Mouse (Mus musculus) liver, embryonic 14.5 days (tissue): ENCODE data around the gene Limk2. TPM values are rescaled to one million over a fixed set of nuclear protein-coding genes. Genes with fewer than 3 reads are reported as not detected.

Source experiments
- ATAC-seq: fragments of 200-750 bp; cut with Nextera tagmentation; 2 replicates; pipeline ENCODE4 v1.8.0; 2017; ENCODE audit warnings: moderate number of reproducible peaks, mild to moderate bottlenecking, moderate library complexity; ENCODE audit not compliant: insufficient read depth
- DNase-seq, 3 experiments: peaks; one replicate each; pipeline ENCODE4 v3.0.0-alpha.2; 2012 to 2013; ENCODE audit warnings: low read depth in 3 of 3, low spot score in 3 of 3
- H3K27ac ChIP-seq: fragments of 300-500 bp; sonication (generic); 2 replicates; pipeline ENCODE4 v1.5.1; 2014; ENCODE audit warnings: moderate library complexity, mild to moderate bottlenecking, control low read depth, inconsistent platforms
- H3K27me3 ChIP-seq: fragments of 300-500 bp; sonication (generic); 2 replicates; pipeline ENCODE4 v1.6.1; 2014; ENCODE audit warnings: mild to moderate bottlenecking, low read length, moderate library complexity; ENCODE audit not compliant: control insufficient read depth, insufficient read depth
- H3K36me3 ChIP-seq: fragments of 300-500 bp; sonication (generic); replicated peaks from 2 replicates; pipeline ENCODE4 v1.6.1; 2014; ENCODE audit warnings: low read depth; ENCODE audit not compliant: control insufficient read depth, insufficient read depth
- H3K4me1 ChIP-seq, 2 experiments: fragments of 200-500 bp in 1 of 2; fragments of 300-500 bp in 1 of 2; sonication (generic) in 1 of 2; replicated peaks; 2 replicates each; pipeline ENCODE4 v1.6.1; 2012 to 2014; ENCODE audit warnings: antibody characterized with exemption in 1 of 2, inconsistent platforms in 1 of 2, low read length in 1 of 2; ENCODE audit not compliant: control insufficient read depth in 2 of 2, insufficient read depth in 2 of 2
- H3K4me2 ChIP-seq: fragments of 300-500 bp; sonication (generic); 2 replicates; pipeline ENCODE4 v1.6.1; 2014; ENCODE audit warnings: low read depth, mild to moderate bottlenecking, control low read depth, moderate library complexity
- H3K4me3 ChIP-seq, 2 experiments: fragments of 200-500 bp in 1 of 2; fragments of 300-500 bp in 1 of 2; sonication (generic) in 1 of 2; 2 replicates each; pipeline ENCODE4 v1.5.1; 2012 to 2014; ENCODE audit warnings: low read depth in 2 of 2, low read length in 2 of 2, mild to moderate bottlenecking in 2 of 2, control low read depth in 1 of 2, inconsistent platforms in 1 of 2, moderate library complexity in 1 of 2; ENCODE audit not compliant: insufficient read depth in 1 of 2
- H3K9ac ChIP-seq: fragments of 300-500 bp; sonication (generic); replicated peaks from 2 replicates; pipeline ENCODE4 v1.6.1; 2014; ENCODE audit warnings: mild to moderate bottlenecking, control low read depth, moderate library complexity
- H3K9me3 ChIP-seq: fragments of 300-500 bp; sonication (generic); 2 replicates; pipeline ENCODE4 v1.6.1; 2016; ENCODE audit warnings: low read length, mixed read lengths; ENCODE audit not compliant: control insufficient read depth
- CTCF ChIP-seq: IDR thresholded peaks from 2 replicates; pipeline ENCODE4 v1.5.1; 2016; ENCODE audit warnings: antibody characterized with exemption, low read depth, control low read depth
- EP300 ChIP-seq: IDR thresholded peaks from 2 replicates; pipeline ENCODE4 v1.6.1; 2016; ENCODE audit warnings: antibody characterized with exemption, low read depth
- WGBS: fragments of 180-500 bp; shearing (Covaris S2); extraction: QIAGEN DNeasy Blood & Tissue Kit; methylation state at CpG from one replicate; pipeline ENCODE4 v1.1.7; 2014; ENCODE audit not compliant: insufficient replicate concordance; 5-methylcytosine and 5-hydroxymethylcytosine counted together
- polyA plus RNA-seq, 2 experiments: library from polyadenylated mRNA; depleted of rRNA in 1 of 2; stranded (reverse) in 1 of 2; unstranded in 1 of 2; fragments of >200 nt; fragmentation: Nextera tagmentation in 1 of 2; extraction: Ambion mirVana in 1 of 2; gene quantifications; 2 replicates each; pipeline versions ENCODE4 v1.2.1 to v1.2.3; 2012 to 2014

Gene Limk2
- polyA plus RNA-seq, 2 experiments = 7.0 to 7.1 TPM

- DNase-seq = peak; percentile 51 to 59 (median 54)
- 21% methylated on average over 3 of the region's 3 CpGs for WGBS
- H3K4me3 ChIP-seq = no peak overlapping the region; a peak in 1 of 4 replicates
- no peaks in the 10 kb centered on the region for H3K36me3 ChIP-seq
- H3K27ac ChIP-seq = peak overlapping the region; percentile 70
- H3K4me2 ChIP-seq = peak overlapping the region; percentile 49
- H3K9me3 ChIP-seq = no peaks in the 10 kb centered on the region
- no peaks in the 10 kb centered on the region for H3K27me3 ChIP-seq
- H3K4me1 ChIP-seq = peaks cover 23 to 32% of the 10 kb centered on the region in 2 experiments
- peak; percentile 87 for ATAC-seq
- TF ChIP-seq CTCF (peak; percentile 21; the same call in 1 of the 2 replicates), EP300 (0 out of 2 replicates have a peak, but pooled peaks have one; percentile 12)
- peak overlapping the region; percentile 37 for H3K9ac ChIP-seq
Measured at GRCm38 (mm10) chr11:3403024-3403423, 6.0 kb downstream of the Limk2 start.

GRCm38 (mm10) chr11:3398318-3398717 lies 10.7 kb downstream of the Limk2 start:
- TF ChIP-seq EP300 (no peak), CTCF (no peak)
- Histone ChIP-seq H3K36me3 (no peaks in the 10 kb centered on the region), H3K9ac (no peak overlapping the region), H3K9me3 (no peaks in the 10 kb centered on the region), H3K4me2 (no peak overlapping the region), H3K27me3 (no peaks in the 10 kb centered on the region), H3K4me1 (peaks cover 11% of the 10 kb centered on the region in 2 experiments), H3K27ac (no peak overlapping the region), H3K4me3 (no peak overlapping the region)
- ATAC-seq (no peak), DNase-seq (no peak)
- WGBS = 75% methylated on average over 1 of the region's 1 CpGs

GRCm38 (mm10) chr11:3396562-3396961 lies 12.4 kb downstream of the Limk2 start:
- ATAC-seq (no peak), DNase-seq (no peak)
- Histone ChIP-seq H3K4me1 (no peaks in the 10 kb centered on the region), H3K9ac (no peak overlapping the region), H3K9me3 (no peaks in the 10 kb centered on the region), H3K27me3 (no peaks in the 10 kb centered on the region), H3K4me3 (no peak overlapping the region), H3K4me2 (no peak overlapping the region), H3K36me3 (no peaks in the 10 kb centered on the region), H3K27ac (no peak overlapping the region)
- WGBS = 78% methylated on average over 8 of the region's 8 CpGs
- TF ChIP-seq CTCF (no peak), EP300 (no peak)

- H3K9me3 ChIP-seq = no peaks in the 10 kb centered on the region
- no peak for ATAC-seq
- 73% methylated on average over 3 of the region's 3 CpGs for WGBS
Measured at GRCm38 (mm10) chr11:3396091-3396490, 12.9 kb downstream of the Limk2 start.

GRCm38 (mm10) chr11:3394520-3394919 lies 14.5 kb downstream of the Limk2 start:
- ATAC-seq (no peak), DNase-seq (no peak)
- Histone ChIP-seq H3K4me1 (no peaks in the 10 kb centered on the region), H3K4me3 (no peak overlapping the region), H3K27me3 (no peaks in the 10 kb centered on the region), H3K4me2 (no peak overlapping the region), H3K9ac (no peak overlapping the region), H3K27ac (no peak overlapping the region), H3K36me3 (no peaks in the 10 kb centered on the region), H3K9me3 (no peaks in the 10 kb centered on the region)
- 60% methylated on average over 5 of the region's 5 CpGs for WGBS
- no peak for TF ChIP-seq EP300
- no peak for TF ChIP-seq CTCF

More at GRCm38 (mm10) chr11:3396091-3396490, 12.9 kb downstream of the Limk2 start:
- H3K4me3 ChIP-seq = no peak overlapping the region
- no peak overlapping the region for H3K27ac ChIP-seq
- DNase-seq = no peak
- no peaks in the 10 kb centered on the region for H3K4me1 ChIP-seq
- TF ChIP-seq EP300 (no peak), CTCF (no peak)
- H3K27me3 ChIP-seq = no peaks in the 10 kb centered on the region
- no peak overlapping the region for H3K4me2 ChIP-seq
- H3K9ac ChIP-seq = no peak overlapping the region
- H3K36me3 ChIP-seq = no peaks in the 10 kb centered on the region
